Mouse (Mus musculus): Measurements from ENCODE around the gene Vangl2. TPM values are rescaled to one million over a fixed set of nuclear protein-coding genes. Genes with fewer than 3 reads are reported as not detected.
A peak's percentile ranks its signal among the peaks of the same experiment; 100 is the strongest.

Gene Vangl2
- polyA plus RNA-seq, 1 experiment from 2014 or later: 39.9 TPM

GRCm38 (mm10) chr1:172024140-172024895 lies 3.9 kb downstream of the Vangl2 start:
- Histone ChIP-seq H3K36me3 (ENCODE audit: control insufficient read depth, insufficient read depth, low read length) (no peaks in the 10 kb centered on the region), H3K4me1 (ENCODE audit: control insufficient read depth, insufficient read depth, low read depth, low read length) (peaks cover 68% of the 10 kb centered on the region), H3K4me3 (ENCODE audit: low read length) (peak overlapping the region; percentile 82), H3K9me3 (ENCODE audit: control insufficient read depth, low read length) (no peaks in the 10 kb centered on the region), H3K27ac (ENCODE audit: low read depth, low read length) (no peak overlapping the region), H3K4me2 (ENCODE audit: low read length) (peak overlapping the region; percentile 70), H3K27me3 (replicated peaks; ENCODE audit: control insufficient read depth, insufficient read depth, low read length) (no peaks in the 10 kb centered on the region), H3K9ac (ENCODE audit: low read depth, low read length) (peak overlapping the region; percentile 93)
- 18% methylated on average over 9 of the region's 9 CpGs for WGBS
- no peak for ATAC-seq

- H3K4me1 ChIP-seq (ENCODE audit: control insufficient read depth, insufficient read depth, low read depth, low read length): peaks cover 84% of the 10 kb centered on the region
- 53% methylated on average over 10 of the region's 10 CpGs for WGBS
- H3K4me2 ChIP-seq (ENCODE audit: low read length): no peak overlapping the region
- H3K27me3 ChIP-seq (replicated peaks; ENCODE audit: control insufficient read depth, insufficient read depth, low read length): no peaks in the 10 kb centered on the region
- ATAC-seq: no peak
- H3K36me3 ChIP-seq (ENCODE audit: control insufficient read depth, insufficient read depth, low read length): no peaks in the 10 kb centered on the region
- peak overlapping the region; percentile 21; the same call in 1 of the 2 replicates for H3K27ac ChIP-seq (ENCODE audit: low read depth, low read length)
- H3K9ac ChIP-seq (ENCODE audit: low read depth, low read length): no peak overlapping the region; the same call in 1 of the 2 replicates
- no peaks in the 10 kb centered on the region for H3K9me3 ChIP-seq (ENCODE audit: control insufficient read depth, low read length)
- H3K4me3 ChIP-seq (ENCODE audit: low read length): no peak overlapping the region
Observed at GRCm38 (mm10) chr1:172019863-172020521, 8.3 kb downstream of the Vangl2 start.

GRCm38 (mm10) chr1:172019339-172019738 lies 8.9 kb downstream of the Vangl2 start:
- Histone ChIP-seq H3K27me3 (replicated peaks; ENCODE audit: control insufficient read depth, insufficient read depth, low read length) (no peaks in the 10 kb centered on the region), H3K9me3 (ENCODE audit: control insufficient read depth, low read length) (no peaks in the 10 kb centered on the region), H3K4me2 (ENCODE audit: low read length) (no peak overlapping the region), H3K4me1 (ENCODE audit: control insufficient read depth, insufficient read depth, low read depth, low read length) (peaks cover 83% of the 10 kb centered on the region), H3K27ac (ENCODE audit: low read depth, low read length) (no peak overlapping the region), H3K4me3 (ENCODE audit: low read length) (no peak overlapping the region), H3K9ac (ENCODE audit: low read depth, low read length) (no peak overlapping the region), H3K36me3 (ENCODE audit: control insufficient read depth, insufficient read depth, low read length) (no peaks in the 10 kb centered on the region)
- ATAC-seq: no peak
- 85% methylated on average over 4 of the region's 4 CpGs for WGBS

DNA sequence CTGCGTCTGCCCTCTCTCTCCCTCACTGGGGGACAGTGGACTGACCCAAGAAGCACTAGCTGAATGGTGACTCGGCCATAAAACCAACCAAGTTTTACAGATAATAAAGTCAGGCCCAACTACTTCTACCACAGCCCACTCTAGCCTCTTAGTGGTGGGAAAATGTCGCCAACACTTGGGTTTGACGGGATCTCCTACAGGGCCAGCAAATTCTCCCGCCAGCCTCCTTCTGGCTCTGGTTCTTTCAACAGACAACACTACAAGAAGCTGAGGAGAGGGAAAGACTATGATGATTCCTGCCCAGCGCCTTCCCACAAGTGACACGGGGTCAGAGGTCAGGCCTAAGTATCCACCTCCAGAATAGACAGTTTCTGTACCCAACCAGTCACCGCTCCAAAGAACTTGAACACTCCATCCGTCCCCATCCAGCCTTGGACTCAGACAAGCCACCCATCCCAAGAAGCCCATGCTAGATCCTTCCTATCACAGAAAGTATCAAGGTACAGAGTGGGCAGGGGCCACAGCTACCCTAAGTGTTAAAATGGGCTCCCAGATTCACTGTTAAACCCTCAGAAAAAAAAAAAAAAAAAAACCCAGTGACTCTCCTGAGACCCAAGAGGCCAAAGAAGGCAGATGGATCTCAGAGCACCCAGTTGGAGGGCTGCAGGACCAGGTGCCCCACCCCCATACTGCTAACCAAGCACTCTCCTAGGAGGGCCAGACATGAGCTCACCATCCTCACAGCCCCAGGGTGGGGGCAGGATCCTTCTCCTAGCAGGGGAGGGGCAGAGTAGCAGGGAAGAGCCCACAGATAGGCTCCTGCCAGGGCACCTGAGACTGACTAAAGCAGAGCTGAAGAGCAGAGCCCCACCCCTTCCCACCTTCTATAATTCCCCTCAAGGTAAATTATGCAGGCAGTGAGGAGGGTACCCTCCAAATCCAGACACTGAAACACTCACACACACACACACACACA lies 9.6 kb downstream of the Vangl2 start:
- Histone ChIP-seq H3K9me3 (ENCODE audit: control insufficient read depth, low read length) (no peaks in the 10 kb centered on the region), H3K36me3 (ENCODE audit: control insufficient read depth, insufficient read depth, low read length) (no peaks in the 10 kb centered on the region), H3K27me3 (replicated peaks; ENCODE audit: control insufficient read depth, insufficient read depth, low read length) (no peaks in the 10 kb centered on the region), H3K9ac (ENCODE audit: low read depth, low read length) (no peak overlapping the region), H3K27ac (ENCODE audit: low read depth, low read length) (peak overlapping the region; percentile 54), H3K4me1 (ENCODE audit: control insufficient read depth, insufficient read depth, low read depth, low read length) (peaks cover 83% of the 10 kb centered on the region), H3K4me2 (ENCODE audit: low read length) (no peak overlapping the region), H3K4me3 (ENCODE audit: low read length) (no peak overlapping the region)
- WGBS: 52% methylated on average over 9 of the region's 9 CpGs
- no peak for ATAC-seq

DNA sequence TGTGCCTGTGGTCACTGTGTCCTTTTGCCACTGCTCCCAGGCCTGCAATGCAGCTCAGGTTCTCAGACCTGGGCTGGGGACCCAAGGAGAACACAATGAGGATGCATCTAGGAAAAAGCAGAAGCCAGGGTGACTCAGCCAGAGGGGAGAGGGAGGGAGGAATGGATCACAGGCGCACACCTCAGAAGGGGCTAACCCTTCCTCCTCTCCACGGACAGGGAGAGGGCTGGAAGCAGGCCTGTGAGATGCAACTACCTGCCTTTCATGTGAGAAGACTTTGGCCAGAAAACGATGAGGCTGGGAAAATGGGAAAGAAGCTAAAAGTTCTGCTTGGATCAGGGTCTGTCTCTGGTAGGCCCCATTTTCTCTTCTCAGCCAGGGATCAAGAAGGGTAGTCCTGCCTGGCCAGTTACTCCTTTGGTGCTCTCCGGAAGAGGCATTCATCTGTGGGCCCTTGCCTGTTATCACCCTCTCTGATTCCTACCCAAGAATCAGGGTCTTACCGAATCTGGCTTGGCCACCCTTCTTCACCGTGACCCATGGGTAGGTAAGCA lies 10.7 kb downstream of the Vangl2 start:
- H3K9me3 ChIP-seq (ENCODE audit: control insufficient read depth, low read length): no peaks in the 10 kb centered on the region
- no peaks in the 10 kb centered on the region for H3K27me3 ChIP-seq (replicated peaks; ENCODE audit: control insufficient read depth, insufficient read depth, low read length)
- H3K4me1 ChIP-seq (ENCODE audit: control insufficient read depth, insufficient read depth, low read depth, low read length): peaks cover 84% of the 10 kb centered on the region
- peaks cover 2% of the 10 kb centered on the region; the same call in 1 of the 2 replicates for H3K36me3 ChIP-seq (ENCODE audit: control insufficient read depth, insufficient read depth, low read length)
- 51% methylated on average over 6 of the region's 6 CpGs for WGBS
- H3K4me3 ChIP-seq (ENCODE audit: low read length): no peak overlapping the region
- H3K9ac ChIP-seq (ENCODE audit: low read depth, low read length): peak overlapping the region; percentile 24; the same call in 1 of the 2 replicates
- H3K4me2 ChIP-seq (ENCODE audit: low read length): peak overlapping the region; percentile 13; the same call in 1 of the 2 replicates
- no peak for ATAC-seq
- peak overlapping the region; percentile 62 for H3K27ac ChIP-seq (ENCODE audit: low read depth, low read length)

DNA sequence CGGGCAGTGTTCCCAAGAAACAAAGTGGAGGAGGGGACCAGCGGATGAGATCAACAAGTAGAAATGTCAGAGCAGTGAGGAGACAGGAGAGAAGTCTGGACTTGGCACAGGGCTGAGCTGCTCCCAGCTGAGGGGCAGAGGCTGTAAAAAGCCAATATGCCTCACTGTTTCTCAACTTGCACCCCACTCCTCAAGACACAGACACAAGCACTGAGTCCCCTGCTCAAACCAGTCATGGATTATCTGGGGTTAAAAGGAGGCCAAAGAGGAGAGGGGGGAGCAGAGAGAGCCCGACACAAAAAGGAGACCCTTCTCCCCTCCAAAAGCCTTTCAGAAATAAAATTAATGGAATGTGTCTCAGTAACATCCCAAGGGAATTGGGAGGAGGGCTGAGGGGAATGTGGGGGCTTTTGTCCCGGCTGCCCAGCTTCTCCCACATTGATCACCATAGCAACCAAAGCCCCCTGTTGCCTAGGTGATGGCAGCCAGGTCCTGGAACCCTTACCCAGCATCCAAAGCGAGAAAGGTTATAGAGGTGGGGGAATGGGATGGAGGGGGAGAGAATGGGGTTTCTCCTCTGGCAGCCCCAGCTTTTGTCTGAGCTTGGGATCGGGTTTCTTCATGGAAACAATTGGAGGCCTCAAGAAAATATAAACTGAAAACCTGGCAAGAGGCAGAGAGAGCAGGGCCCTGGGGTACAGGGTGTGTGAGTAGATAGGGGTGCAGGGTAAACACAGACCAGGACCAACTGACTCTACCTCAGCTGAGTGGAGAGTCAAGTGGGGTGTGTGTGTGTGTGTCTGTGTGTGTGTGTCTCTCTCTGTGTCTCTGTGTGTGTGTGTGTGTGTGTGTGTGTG lies 11.4 kb downstream of the Vangl2 start:
- Histone ChIP-seq H3K27me3 (replicated peaks; ENCODE audit: control insufficient read depth, insufficient read depth, low read length) (no peaks in the 10 kb centered on the region), H3K27ac (ENCODE audit: low read depth, low read length) (peak overlapping the region; percentile 81), H3K4me2 (ENCODE audit: low read length) (peak overlapping the region; percentile 13), H3K36me3 (ENCODE audit: control insufficient read depth, insufficient read depth, low read length) (peaks cover 5% of the 10 kb centered on the region; the same call in 1 of the 2 replicates), H3K9ac (ENCODE audit: low read depth, low read length) (0 out of 2 replicates have a peak overlapping the region, but pooled peaks have one; percentile 24), H3K4me3 (ENCODE audit: low read length) (no peak overlapping the region), H3K4me1 (ENCODE audit: control insufficient read depth, insufficient read depth, low read depth, low read length) (peaks cover 77% of the 10 kb centered on the region), H3K9me3 (ENCODE audit: control insufficient read depth, low read length) (no peaks in the 10 kb centered on the region)
- ATAC-seq: peak; percentile 73
- WGBS: 9% methylated on average over 6 of the region's 6 CpGs

DNA sequence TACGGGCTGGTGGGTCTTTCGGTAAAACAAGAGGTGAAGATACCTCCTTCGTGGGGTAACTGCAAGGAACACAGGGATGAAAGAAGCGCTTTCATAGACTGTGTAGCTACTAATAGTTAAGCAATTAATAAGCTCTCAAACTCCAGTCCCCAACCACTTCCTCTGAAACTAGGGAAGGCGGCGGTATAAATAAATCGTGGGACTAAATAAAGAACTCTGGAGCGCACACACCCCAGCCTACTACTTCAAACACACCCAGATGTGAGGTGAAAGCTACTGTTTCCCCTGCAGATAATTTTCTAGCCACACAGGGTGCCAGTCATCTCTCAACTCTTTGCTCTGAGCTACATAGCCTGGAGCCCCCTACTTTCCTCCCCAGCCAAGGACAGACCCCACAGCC lies 12.2 kb downstream of the Vangl2 start:
- Histone ChIP-seq H3K4me2 (ENCODE audit: low read length) (peak overlapping the region; percentile 13), H3K4me3 (ENCODE audit: low read length) (no peak overlapping the region), H3K36me3 (ENCODE audit: control insufficient read depth, insufficient read depth, low read length) (peaks cover 9% of the 10 kb centered on the region), H3K4me1 (ENCODE audit: control insufficient read depth, insufficient read depth, low read depth, low read length) (peaks cover 74% of the 10 kb centered on the region), H3K9ac (ENCODE audit: low read depth, low read length) (no peak overlapping the region), H3K9me3 (ENCODE audit: control insufficient read depth, low read length) (no peaks in the 10 kb centered on the region), H3K27ac (ENCODE audit: low read depth, low read length) (peak overlapping the region; percentile 81), H3K27me3 (replicated peaks; ENCODE audit: control insufficient read depth, insufficient read depth, low read length) (no peaks in the 10 kb centered on the region)
- 40% methylated on average over 8 of the region's 8 CpGs for WGBS
- ATAC-seq: no peak
